Mouse (Mus musculus) CH12.LX (cell line): ENCODE results near the gene Tex33. TPM values are rescaled to one million over a fixed set of nuclear protein-coding genes. Genes with fewer than 3 reads are reported as not detected.
A peak's percentile ranks its signal among the peaks of the same experiment; 100 is the strongest.

Source experiments
- DNase-seq: peaks from one replicate; pipeline ENCODE4 v3.0.0-alpha.2; 2013; ENCODE audit errors: extremely low read depth
- H3K27ac ChIP-seq: 2 replicates; pipeline ENCODE4 v1.5.1; 2012; ENCODE audit warnings: low read depth, mild to moderate bottlenecking, control low read depth, moderate library complexity; ENCODE audit not compliant: insufficient read depth
- H3K27me3 ChIP-seq: replicated peaks from 2 replicates; pipeline ENCODE3; 2012; ENCODE audit warnings: inconsistent platforms
- H3K36me3 ChIP-seq, 2 experiments: replicated peaks in 1 of 2; 2 replicates each; pipeline versions ENCODE3 to v1.6.1; 2012; ENCODE audit warnings: inconsistent platforms in 1 of 2, low read length in 1 of 2, mild to moderate bottlenecking in 1 of 2, mixed read lengths in 1 of 2, moderate library complexity in 1 of 2; ENCODE audit not compliant: control insufficient read depth in 1 of 2, insufficient read depth in 1 of 2
- H3K4me1 ChIP-seq, 2 experiments: 2 replicates each; pipeline ENCODE4 v1.6.1; 2012; ENCODE audit warnings: inconsistent platforms in 1 of 2, moderate library complexity in 1 of 2; ENCODE audit not compliant: insufficient read depth in 2 of 2, control insufficient read depth in 1 of 2
- H3K4me2 ChIP-seq: 2 replicates; pipeline ENCODE4 v1.6.1; 2012; ENCODE audit warnings: low read depth, mild to moderate bottlenecking, control low read depth; ENCODE audit not compliant: poor library complexity, insufficient read depth, severe bottlenecking
- H3K4me3 ChIP-seq, 3 experiments: fragments of 150-350 bp in 1 of 3; sonication (generic) in 1 of 3; replicated peaks in 1 of 3; 2 replicates each; pipeline versions ENCODE3 to v1.5.1; 2011 to 2012; ENCODE audit warnings: low read depth in 2 of 3, low read length in 2 of 3, mild to moderate bottlenecking in 2 of 3, moderate library complexity in 2 of 3, control low read depth in 1 of 3, improper control_type of control experiment in 1 of 3, inconsistent platforms in 1 of 3, mixed read lengths in 1 of 3; ENCODE audit not compliant: poor library complexity in 1 of 3
- H3K79me2 ChIP-seq: replicated peaks from 2 replicates; pipeline ENCODE4 v1.6.1; 2012; ENCODE audit warnings: mild to moderate bottlenecking, moderate library complexity; ENCODE audit not compliant: control insufficient read depth, poor library complexity, insufficient read depth, severe bottlenecking; ENCODE audit errors: extremely low read depth
- H3K9ac ChIP-seq: 2 replicates; pipeline ENCODE4 v1.6.1; 2012; ENCODE audit warnings: low read depth, mild to moderate bottlenecking, control low read depth, moderate library complexity; ENCODE audit not compliant: insufficient read depth
- H3K9me3 ChIP-seq: replicated peaks from 2 replicates; pipeline ENCODE3; 2012; ENCODE audit warnings: low read length, inconsistent platforms, mixed read lengths
- BHLHE40 ChIP-seq: IDR thresholded peaks from 2 replicates; pipeline ENCODE4 v1.6.1; 2011; ENCODE audit warnings: mild to moderate bottlenecking, low read depth, low read length, improper control_type of control experiment
- CHD1 ChIP-seq: IDR thresholded peaks from 2 replicates; pipeline ENCODE4 v1.6.1; 2012; ENCODE audit warnings: low read depth, low read length, improper control_type of control experiment, inconsistent platforms
- CHD2 ChIP-seq: IDR thresholded peaks from 2 replicates; pipeline ENCODE4 v1.6.1; 2011; ENCODE audit warnings: low read length, improper control_type of control experiment
- CTCF ChIP-seq, 2 experiments: IDR thresholded peaks in 1 of 2; conservative IDR thresholded peaks in 1 of 2; 2 replicates each; pipeline ENCODE4 v1.5.1; 2011 to 2012; ENCODE audit warnings: low read depth in 2 of 2, low read length in 2 of 2, improper control_type of control experiment in 1 of 2, inconsistent platforms in 1 of 2, mild to moderate bottlenecking in 1 of 2, moderate library complexity in 1 of 2
- E2F4 ChIP-seq: IDR thresholded peaks from 2 replicates; pipeline ENCODE4 v1.6.1; 2011; ENCODE audit warnings: low read depth, low read length, improper control_type of control experiment; ENCODE audit not compliant: insufficient replicate concordance
- ELF1 ChIP-seq: IDR thresholded peaks from 2 replicates; pipeline ENCODE4 v1.6.1; 2014; ENCODE audit warnings: low read depth, mild to moderate bottlenecking, inconsistent platforms, low read length, improper control_type of control experiment
- EP300 ChIP-seq: IDR thresholded peaks from 2 replicates; pipeline ENCODE4 v1.6.1; 2011; ENCODE audit warnings: low read length, improper control_type of control experiment
- ETS1 ChIP-seq: conservative IDR thresholded peaks from 2 replicates; pipeline ENCODE4 v1.6.1; 2012; ENCODE audit warnings: low read depth, mild to moderate bottlenecking, inconsistent platforms, low read length, improper control_type of control experiment, moderate library complexity
- GABPA ChIP-seq: IDR thresholded peaks from 2 replicates; pipeline ENCODE4 v1.6.1; 2012; ENCODE audit warnings: low read depth, low read length, improper control_type of control experiment, inconsistent platforms; ENCODE audit not compliant: insufficient replicate concordance
- IRF4 ChIP-seq: IDR thresholded peaks from 2 replicates; pipeline ENCODE4 v1.6.1; 2014; ENCODE audit warnings: low read depth, mild to moderate bottlenecking, inconsistent platforms, low read length, improper control_type of control experiment
- MAZ ChIP-seq: IDR thresholded peaks from 2 replicates; pipeline ENCODE4 v1.6.1; 2012; ENCODE audit warnings: low read depth, mild to moderate bottlenecking, inconsistent platforms, low read length, improper control_type of control experiment, moderate library complexity
- NELFE ChIP-seq: IDR thresholded peaks from 2 replicates; pipeline ENCODE4 v1.6.1; 2011; ENCODE audit warnings: low read depth, low read length, improper control_type of control experiment
- RCOR1 ChIP-seq: conservative IDR thresholded peaks from 2 replicates; pipeline ENCODE4 v1.6.1; 2012; ENCODE audit warnings: low read depth, mild to moderate bottlenecking, inconsistent platforms, low read length, improper control_type of control experiment
- TBP ChIP-seq: conservative IDR thresholded peaks from 2 replicates; pipeline ENCODE4 v1.6.1; 2011; ENCODE audit warnings: low read depth, low read length, improper control_type of control experiment
- TCF12 ChIP-seq: IDR thresholded peaks from 2 replicates; pipeline ENCODE4 v1.6.1; 2014; ENCODE audit warnings: low read depth, mild to moderate bottlenecking, inconsistent platforms, low read length, improper control_type of control experiment
- USF1 ChIP-seq: IDR thresholded peaks from 2 replicates; pipeline ENCODE4 v1.6.1; 2014; ENCODE audit warnings: low read depth, mild to moderate bottlenecking, inconsistent platforms, low read length, improper control_type of control experiment
- USF2 ChIP-seq: conservative IDR thresholded peaks from 2 replicates; pipeline ENCODE4 v1.6.1; 2011; ENCODE audit warnings: low read depth, low read length, improper control_type of control experiment
- ZKSCAN1 ChIP-seq: IDR thresholded peaks from 2 replicates; pipeline ENCODE4 v1.6.1; 2012; ENCODE audit warnings: low read depth, inconsistent platforms, low read length, improper control_type of control experiment, borderline replicate concordance
- ZMIZ1 ChIP-seq: IDR thresholded peaks from 2 replicates; pipeline ENCODE4 v1.6.1; 2012; ENCODE audit warnings: low read depth, mild to moderate bottlenecking, inconsistent platforms, low read length, improper control_type of control experiment
- dilution Hi-C: fragments of 300-500 bp; cut with MboI; formaldehyde crosslinking; loops from 2 replicates; pipeline ENCODE4 v1.14.3; 2020; ENCODE audit warnings: low sequenced_read_pairs; ENCODE audit not compliant: extremely low pct_unique_long_range_greater_than_20kb, extremely low pct_ligation_motif_present
- in situ Hi-C: fragments of 300-500 bp; cut with MboI; formaldehyde crosslinking; loops from 3 replicates; pipeline ENCODE4 v1.14.3; 2019; ENCODE audit warnings: low sequenced_read_pairs, low pct_ligation_motif_present, low pct_unique_long_range_greater_than_20kb, mixed read lengths
- polyA plus RNA-seq: library from polyadenylated mRNA; unstranded; fragments of >175 nt; gene quantifications from 2 replicates; pipeline ENCODE4 v1.2.1, GENCODE M21; 2012; ENCODE audit warnings: low read depth; ENCODE audit not compliant: insufficient read length
- total RNA-seq, 2 experiments: library from RNA; depleted of rRNA; stranded (reverse); fragments of 300-350 nt in 1 of 2; fragments of >200 nt in 1 of 2; gene quantifications; 2 replicates each; pipeline ENCODE4 v1.2.3; 2012 to 2014

Gene Tex33
- total and polyA plus RNA-seq, 3 experiments = not detected

DNA sequence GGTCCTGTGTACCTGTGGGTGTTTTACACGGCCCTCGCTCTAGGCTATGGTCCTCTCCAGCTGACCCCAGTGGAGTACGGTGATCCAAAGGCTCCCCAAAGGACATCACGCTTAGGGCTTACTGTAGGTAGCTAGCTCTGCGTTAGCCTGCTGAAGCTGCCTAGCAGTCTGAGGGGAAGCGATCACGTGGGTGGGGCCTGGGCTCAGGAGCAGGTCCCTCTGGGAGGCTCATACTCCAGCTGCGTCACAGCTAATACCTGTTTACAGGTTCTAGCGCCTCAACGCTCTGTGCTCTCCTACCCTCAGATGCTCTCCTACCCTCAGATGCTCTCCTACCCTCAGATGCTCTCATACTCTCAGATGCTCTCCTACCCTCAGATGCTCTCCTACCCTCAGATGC is 35.2 kb upstream of the Tex33 start:
- Histone ChIP-seq H3K4me1 (peaks cover 12 to 38% of the 10 kb centered on the region in 2 experiments), H3K27ac (no peak overlapping the region), H3K27me3 (peaks cover 21% of the 10 kb centered on the region), H3K79me2 (no peaks in the 10 kb centered on the region), H3K9ac (no peak overlapping the region), H3K4me3 (no peak overlapping the region), H3K9me3 (peaks cover 8% of the 10 kb centered on the region), H3K4me2 (no peak overlapping the region), H3K36me3 (no peaks in the 10 kb centered on the region)
- in situ Hi-C loops = loop anchor here (25.0 kb wide), 1 partner anchor 306 kb away; no protein-coding TSS in a partner anchor
- dilution Hi-C loops = no loop called here
- TF ChIP-seq USF1 (peak; percentile 4; the same call in 1 of the 2 replicates), IRF4 (no peak), USF2 (no peak), BHLHE40 (no peak), EP300 (no peak), TBP (no peak), GABPA (no peak), CHD2 (no peak)
- DNase-seq = no peak

DNA sequence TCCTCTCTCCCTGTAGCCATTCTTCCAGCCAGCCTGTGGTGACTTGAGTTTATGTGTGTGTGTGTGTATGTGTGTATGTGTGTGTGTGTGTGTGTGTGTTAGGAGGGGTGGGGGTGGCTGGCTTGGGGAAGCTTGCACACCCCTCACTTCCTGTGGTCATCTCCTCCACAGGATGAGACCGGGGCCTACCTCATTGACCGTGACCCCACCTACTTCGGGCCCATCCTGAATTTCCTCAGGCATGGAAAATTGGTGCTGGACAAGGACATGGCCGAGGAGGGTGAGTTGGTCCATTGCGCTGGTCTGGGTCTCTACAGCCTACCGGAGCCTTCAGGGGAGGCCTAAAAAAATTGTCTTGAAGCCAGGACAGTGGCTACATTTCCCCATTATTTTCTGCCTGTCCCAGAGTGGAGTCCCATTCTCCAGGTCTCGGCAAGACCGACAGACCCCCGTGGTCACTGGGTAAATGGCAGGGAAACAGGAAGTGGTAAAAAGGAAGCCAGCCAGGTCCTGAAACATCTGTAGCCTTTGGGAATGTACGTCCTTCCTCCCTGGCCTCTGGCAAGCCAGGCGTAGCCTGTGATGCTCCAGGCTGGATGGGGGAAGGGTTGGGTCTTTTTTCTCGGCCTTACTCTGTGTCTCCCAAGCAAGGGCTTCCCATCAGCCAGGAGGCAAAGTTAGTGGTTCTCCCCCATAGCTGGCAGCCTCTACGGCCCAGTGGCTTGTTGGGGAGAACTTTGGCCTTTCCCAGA is 34.3 kb upstream of the Tex33 start:
- H3K9me3 ChIP-seq = peaks cover 8% of the 10 kb centered on the region
- no peak overlapping the region for H3K4me2 ChIP-seq
- H3K4me1 ChIP-seq = peaks cover 8 to 36% of the 10 kb centered on the region in 2 experiments
- H3K79me2 ChIP-seq = no peaks in the 10 kb centered on the region
- no peak overlapping the region for H3K4me3 ChIP-seq
- no peaks in the 10 kb centered on the region for H3K36me3 ChIP-seq
- no peak overlapping the region for H3K9ac ChIP-seq
- peaks cover 17% of the 10 kb centered on the region for H3K27me3 ChIP-seq
- DNase-seq = no peak
- in situ Hi-C loops = loop anchor here (10.0 to 25.0 kb wide), 2 partner anchors 65 to 307 kb away; no protein-coding TSS in a partner anchor
- H3K27ac ChIP-seq = no peak overlapping the region
- dilution Hi-C loops = no loop called here
- TF ChIP-seq EP300 (no peak), BHLHE40 (no peak), TCF12 (no peak), ZKSCAN1 (no peak), NELFE (no peak), E2F4 (no peak), ELF1 (no peak), IRF4 (no peak), ZMIZ1 (no peak), ETS1 (no peak), MAZ (no peak), RCOR1 (no peak), CTCF (conservative IDR thresholded peaks at IDR 0.05 in 1 of 2, IDR thresholded peaks at IDR 0.05 in 1 of 2; ENCODE audit: low read depth in 2 of 2, low read length in 2 of 2) (no peak), CHD1 (no peak)
- TF ChIP-seq, all 38 proteins: peak for 0
